Mouse (Mus musculus): ENCODE results near the gene Tnfsfm13. TPM values are rescaled to one million over a fixed set of nuclear protein-coding genes. Genes with fewer than 3 reads are reported as not detected.
"Not testable (repeated sequence)": the region's sequence is repeated elsewhere in the genome, so short reads cannot be mapped to it uniquely, and the experiment has no call there.

Tnfsfm13 gene
- total RNA-seq, 1 experiment from 2014 or later = 4.6 TPM

GRCm38 (mm10) chr11:69704613-69705010, 8.7 kb upstream of the Tnfsfm13 start:
- DNase-seq = no peak

GRCm38 (mm10) chr11:69703814-69704612, 8.1 kb upstream of the Tnfsfm13 start:
- DNase-seq = no peak

- DNase-seq = not testable (repeated sequence)
These were observed 7.5 kb upstream of the Tnfsfm13 start for GRCm38 (mm10) chr11:69703381-69703780.

DNA sequence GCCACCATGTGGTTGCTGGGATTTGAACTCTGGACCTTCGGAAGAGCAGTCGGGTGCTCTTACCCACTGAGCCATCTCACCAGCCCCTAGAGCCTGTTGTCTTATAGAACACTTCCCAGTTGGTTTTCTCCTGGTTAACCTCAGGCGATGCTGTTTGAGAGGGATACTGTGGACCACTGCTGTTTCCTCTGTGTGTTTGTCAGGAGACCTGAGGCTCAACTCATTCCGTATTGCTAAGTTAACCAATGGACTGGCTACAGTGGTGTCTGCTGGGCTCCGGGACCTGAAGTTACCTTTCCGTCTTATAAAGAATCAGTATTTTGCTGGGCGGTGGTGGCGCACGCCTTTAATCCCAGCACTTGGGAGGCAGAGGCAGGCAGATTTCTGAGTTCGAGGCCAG, 7.0 kb upstream of the Tnfsfm13 start:
- not testable (repeated sequence) for DNase-seq

GRCm38 (mm10) chr11:69699595-69699994, 3.7 kb upstream of the Tnfsfm13 start:
- peak; percentile 42 for DNase-seq

DNA sequence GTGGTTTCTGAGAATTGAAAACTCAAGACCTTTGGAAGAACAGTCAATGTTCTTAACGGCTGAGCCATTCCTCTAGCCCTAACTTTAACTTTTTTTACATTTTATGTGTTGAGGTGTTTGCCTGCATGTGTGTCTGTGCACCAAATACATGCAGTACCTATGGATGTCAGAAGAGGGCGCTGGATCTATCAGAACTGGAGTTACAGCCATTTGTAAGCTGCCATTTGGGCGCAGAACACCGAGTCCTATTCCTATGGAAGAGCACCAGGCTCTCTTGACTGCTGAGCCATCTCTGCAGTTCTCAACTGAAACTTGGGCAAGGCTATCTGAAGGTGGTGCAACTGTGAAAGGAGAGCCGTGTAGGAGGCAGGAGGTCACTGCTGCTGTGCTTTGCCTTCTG, 2.7 kb upstream of the Tnfsfm13 start:
- no peak for DNase-seq

- DNase-seq = no peak
These were observed 1.5 kb upstream of the Tnfsfm13 start for GRCm38 (mm10) chr11:69697396-69697795.

DNA sequence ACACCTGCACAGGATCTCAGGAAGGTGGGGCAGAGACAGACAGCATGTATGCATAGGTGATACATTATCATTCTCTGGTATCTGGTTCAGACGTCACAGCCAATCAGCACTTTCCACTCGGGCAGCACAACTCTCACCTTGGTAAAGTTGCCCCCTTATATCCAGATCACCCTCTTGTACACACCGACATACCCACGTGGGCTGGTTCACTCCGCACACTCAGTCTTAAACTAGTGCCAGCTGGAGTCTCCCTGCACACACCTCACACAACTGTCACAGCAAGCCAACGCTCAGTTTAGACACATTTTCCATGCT, 895 bp downstream of the Tnfsfm13 start:
- DNase-seq = no peak

DNA sequence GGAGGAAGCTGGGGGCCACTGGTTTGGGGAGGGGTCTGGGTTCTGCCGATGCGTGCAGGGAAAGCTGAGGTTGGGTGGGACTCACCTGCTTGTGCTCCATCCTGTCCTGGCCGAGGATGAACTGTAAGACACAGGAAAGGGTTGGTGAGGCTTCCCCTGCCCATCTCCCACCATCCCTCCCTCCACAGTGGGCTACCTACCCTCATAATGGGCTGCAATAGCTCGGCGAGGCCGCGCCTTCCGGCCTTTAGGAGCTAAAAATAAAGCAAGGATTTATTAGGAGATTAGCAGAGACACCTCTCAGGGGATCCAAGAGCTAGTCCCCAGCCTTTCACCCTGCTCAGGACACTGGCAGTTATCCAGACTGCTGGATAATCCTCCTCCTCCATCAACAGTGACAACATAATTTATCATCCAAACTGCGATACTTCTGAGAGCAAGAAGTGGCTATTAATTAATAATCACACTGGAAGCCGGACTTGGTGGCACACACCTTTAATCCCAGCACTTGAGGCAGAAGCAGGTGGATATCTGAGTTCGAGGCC, 2.4 kb downstream of the Tnfsfm13 start:
- no peak for DNase-seq

- no peak for DNase-seq
These were observed 3.0 kb downstream of the Tnfsfm13 start for GRCm38 (mm10) chr11:69692863-69693262.

DNA sequence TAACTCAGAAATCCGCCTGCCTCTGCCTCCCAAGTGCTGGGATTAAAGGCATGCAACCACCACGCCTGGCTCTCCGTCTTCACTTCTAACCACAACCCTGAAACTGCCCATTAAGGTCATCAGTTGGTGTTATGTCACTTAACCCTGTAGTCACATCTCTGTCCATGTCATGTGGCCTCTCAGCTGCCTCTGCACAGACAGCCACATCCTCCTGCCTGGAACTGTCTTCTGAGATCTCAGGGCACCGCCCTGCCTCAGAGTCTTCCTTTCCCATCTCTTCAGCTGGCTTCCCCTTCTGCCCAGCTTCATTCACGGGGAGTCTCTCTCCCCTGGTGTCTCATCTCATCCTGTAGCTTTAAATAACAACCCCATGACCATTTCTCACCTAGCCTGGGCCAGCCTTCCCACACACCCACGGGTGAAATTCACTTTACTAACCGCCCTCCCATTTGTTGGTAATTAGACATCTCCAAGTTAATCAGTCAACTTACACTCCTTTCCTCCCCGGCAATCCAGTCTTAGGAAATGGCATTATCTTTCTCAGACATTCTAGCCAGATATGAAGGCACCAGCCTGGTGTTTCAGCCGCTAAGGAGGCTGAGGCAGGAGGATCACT, 3.6 kb downstream of the Tnfsfm13 start:
- no peak for DNase-seq

- DNase-seq = no peak
These were observed 6.0 kb downstream of the Tnfsfm13 start for GRCm38 (mm10) chr11:69689891-69690290.

- no peak for DNase-seq
These were observed 8.8 kb downstream of the Tnfsfm13 start for GRCm38 (mm10) chr11:69687061-69687460.

GRCm38 (mm10) chr11:69686377-69686776, 9.5 kb downstream of the Tnfsfm13 start:
- peak; percentile 75 for DNase-seq

DNA sequence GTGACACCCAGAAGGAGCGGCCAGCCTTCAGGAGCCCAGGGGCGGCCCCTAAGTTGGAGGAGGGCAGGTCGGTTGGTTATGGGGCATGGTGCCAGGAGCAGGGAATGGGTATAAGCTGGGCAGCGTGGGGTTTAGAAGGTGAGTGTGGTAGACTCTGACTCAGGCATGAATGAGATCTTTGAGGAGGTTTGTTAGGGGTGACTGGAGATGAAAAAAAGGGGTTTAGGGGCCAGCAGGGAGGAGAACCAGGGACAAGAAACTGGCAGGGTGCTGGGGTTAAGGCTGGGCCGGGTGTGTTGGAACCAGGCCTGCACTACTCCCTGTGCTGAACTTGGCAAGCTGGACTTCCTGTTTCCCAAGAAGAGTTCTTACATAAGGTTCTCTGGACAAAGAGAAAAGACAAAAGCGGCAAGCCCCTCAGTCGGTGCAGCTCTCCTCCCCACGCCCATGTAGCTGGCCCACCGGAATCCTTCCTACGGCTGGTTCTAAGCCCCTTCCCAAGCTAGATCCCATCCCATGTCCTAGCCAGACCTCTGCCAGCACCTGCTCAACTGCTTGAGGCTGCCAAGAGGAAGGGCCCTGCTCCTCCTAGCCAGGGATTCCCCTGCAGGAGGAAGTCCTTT, 10.3 kb downstream of the Tnfsfm13 start, which contains the start of gene Tnfsf13:
Tnfsf13 (minus strand) TSS at position 259 of the 623 bp plus-strand sequence.
- DNase-seq = peak; percentile 82

DNA sequence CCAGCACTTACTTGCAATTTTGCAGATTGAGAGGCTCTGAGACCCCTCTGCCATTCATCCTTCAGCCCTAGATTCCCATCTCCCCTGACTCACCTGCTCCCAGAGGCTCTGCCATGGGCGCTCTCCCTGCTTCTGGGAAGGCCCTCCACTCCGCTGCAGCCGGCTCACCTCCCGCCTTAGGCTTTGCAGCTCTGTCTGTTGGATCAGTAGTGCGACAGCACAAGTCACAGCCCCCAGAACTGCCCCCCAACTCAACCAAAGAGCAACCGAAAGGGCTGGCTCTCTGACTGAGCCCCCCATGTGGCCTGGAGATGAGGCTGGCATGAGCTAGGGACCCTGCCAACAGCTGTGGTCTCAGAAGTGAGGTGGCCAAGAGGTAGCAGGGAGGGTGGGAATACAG, 11.0 kb downstream of the Tnfsfm13 start:
- DNase-seq = no peak

- DNase-seq = no peak
These were observed 11.7 kb downstream of the Tnfsfm13 start for GRCm38 (mm10) chr11:69684128-69684745.

GRCm38 (mm10) chr11:69683576-69683975, 12.3 kb downstream of the Tnfsfm13 start:
- DNase-seq = no peak

DNA sequence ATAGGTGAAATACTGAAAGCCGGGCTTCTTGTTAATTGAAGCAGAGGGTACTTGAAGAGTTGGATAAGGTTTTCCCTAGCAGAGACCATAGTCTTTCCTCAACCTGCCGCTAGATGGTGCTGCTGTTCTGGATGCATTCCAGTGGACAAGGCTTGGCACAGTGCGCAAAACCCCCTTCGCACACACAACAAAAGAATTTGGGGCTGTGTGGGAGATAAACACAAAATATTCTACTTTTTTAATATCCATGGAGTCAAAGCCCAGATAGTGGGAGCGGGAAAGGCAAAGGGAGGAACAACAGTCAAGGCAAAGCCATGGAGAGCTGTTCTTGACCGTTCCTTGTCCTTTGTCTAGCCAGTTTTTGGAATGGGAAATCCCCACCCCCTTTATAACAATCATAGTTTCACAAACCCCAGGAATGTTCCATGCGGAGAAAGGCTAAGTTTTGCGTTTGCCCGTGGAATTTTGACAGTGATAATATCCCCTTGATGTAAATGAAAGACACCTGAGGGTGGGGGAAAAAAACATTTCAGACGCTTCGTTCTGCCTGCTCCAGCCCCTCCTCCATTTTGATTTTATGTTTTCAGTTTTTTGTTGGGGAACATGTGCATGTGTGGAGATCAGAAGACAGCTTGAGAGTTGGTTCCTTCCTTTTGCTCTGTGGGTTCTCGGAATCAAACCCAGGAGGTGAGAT, 12.9 kb downstream of the Tnfsfm13 start:
- DNase-seq = peak; percentile 93

DNA sequence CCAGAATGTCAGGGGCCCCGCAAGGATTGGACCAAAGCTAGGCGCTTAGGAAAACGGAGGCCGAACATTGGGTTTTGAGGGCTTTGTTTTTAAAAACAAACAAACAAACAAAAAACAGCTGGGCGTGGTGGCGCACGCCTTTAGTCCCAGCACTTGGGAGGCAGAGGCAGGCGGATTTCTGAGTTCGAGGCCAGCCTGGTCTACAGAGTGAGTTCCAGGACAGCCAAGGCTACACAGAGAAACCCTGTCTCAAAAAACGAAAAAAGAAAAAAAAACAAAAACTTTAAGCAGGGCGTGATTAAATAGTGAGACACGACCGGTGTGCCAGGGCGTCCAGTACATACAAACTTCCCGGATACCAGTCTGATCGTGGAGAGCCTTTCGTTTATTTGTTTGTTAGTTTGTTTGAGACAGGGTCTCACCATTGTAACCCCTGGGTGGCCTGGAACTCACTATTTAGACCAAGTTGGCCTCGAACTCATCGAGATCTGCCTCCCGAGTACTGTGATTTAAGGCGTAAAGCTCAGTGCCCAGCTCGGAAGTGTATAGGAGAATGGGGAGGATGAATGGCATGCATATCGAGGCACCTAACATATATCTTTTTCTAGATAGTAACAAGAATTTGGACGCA, 13.6 kb downstream of the Tnfsfm13 start:
- DNase-seq = no peak
